Mouse (Mus musculus) neural tube, embryonic 13.5 days (tissue): ENCODE data around the gene Olfr198. TPM values are rescaled to one million over a fixed set of nuclear protein-coding genes. Genes with fewer than 3 reads are reported as not detected.
"Not testable (repeated sequence)": the region's sequence is repeated elsewhere in the genome, so short reads cannot be mapped to it uniquely, and the experiment has no call there.

Experiments
- ATAC-seq: fragments of 200-750 bp; cut with Nextera tagmentation; 2 replicates; pipeline ENCODE4 v1.8.0; 2017; ENCODE audit warnings: low read depth, mild to moderate bottlenecking, moderate TSS enrichment, moderate library complexity
- H3K27ac ChIP-seq: fragments of 300-500 bp; sonication (generic); replicated peaks from 2 replicates; pipeline ENCODE4 v1.5.1; 2015; ENCODE audit warnings: moderate library complexity, mild to moderate bottlenecking, inconsistent platforms
- H3K27me3 ChIP-seq: fragments of 300-500 bp; sonication (generic); 2 replicates; pipeline ENCODE4 v1.6.1; 2015; ENCODE audit warnings: mild to moderate bottlenecking, inconsistent platforms
- H3K36me3 ChIP-seq: fragments of 300-500 bp; sonication (generic); 2 replicates; pipeline ENCODE4 v1.6.1; 2015; ENCODE audit warnings: mild to moderate bottlenecking, inconsistent platforms
- H3K4me1 ChIP-seq: fragments of 300-500 bp; sonication (generic); replicated peaks from 2 replicates; pipeline ENCODE4 v1.6.1; 2015; ENCODE audit warnings: inconsistent platforms
- H3K4me2 ChIP-seq: fragments of 300-500 bp; sonication (generic); 2 replicates; pipeline ENCODE4 v1.6.1; 2015; ENCODE audit warnings: inconsistent platforms, mild to moderate bottlenecking, moderate library complexity
- H3K4me3 ChIP-seq: fragments of 300-500 bp; sonication (generic); 2 replicates; pipeline ENCODE4 v1.5.1; 2015; ENCODE audit warnings: mild to moderate bottlenecking, inconsistent platforms
- H3K9ac ChIP-seq: fragments of 300-500 bp; sonication (generic); 2 replicates; pipeline ENCODE4 v1.6.1; 2015; ENCODE audit warnings: moderate library complexity, mild to moderate bottlenecking, inconsistent platforms
- H3K9me3 ChIP-seq: fragments of 300-500 bp; sonication (generic); 2 replicates; pipeline ENCODE4 v1.6.1; 2016; ENCODE audit warnings: inconsistent platforms
- WGBS: fragments of 180-500 bp; shearing (Covaris S2); methylation state at CpG from one replicate; pipeline ENCODE4 v1.1.7; 2015; 5-methylcytosine and 5-hydroxymethylcytosine counted together
- polyA plus RNA-seq: library from polyadenylated mRNA; unstranded; fragments of >200 nt; fragmentation: Nextera tagmentation; extraction: Ambion mirVana; gene quantifications from 2 replicates; pipeline ENCODE4 v1.2.1, GENCODE M21; 2015

The Olfr198 gene
- polyA plus RNA-seq: not detected in 2 replicates

DNA sequence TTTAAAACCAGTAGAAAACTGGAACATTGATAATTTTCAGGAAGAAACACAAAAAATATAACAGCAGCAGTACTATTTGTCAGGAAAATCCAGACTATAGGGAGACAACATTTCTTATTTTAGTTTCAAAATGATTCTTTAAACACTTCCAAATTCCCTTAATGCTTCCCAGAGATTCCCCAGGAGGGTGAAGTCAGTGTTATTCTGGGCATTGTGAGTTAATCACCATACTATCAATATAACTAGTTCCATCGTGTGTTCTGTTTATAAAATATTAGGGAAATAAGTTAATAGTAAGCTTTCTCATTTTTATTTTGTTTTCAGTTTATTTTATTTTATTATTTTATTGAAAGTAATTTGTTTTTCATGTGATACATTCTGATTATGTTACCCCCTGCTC is at the start of gene Olfr198:
Gene Olfr198 (minus strand): TSS at position 101 of the 400 bp plus-strand sequence.
- not testable (repeated sequence) for H3K4me1 ChIP-seq, H3K4me2 ChIP-seq, H3K27me3 ChIP-seq, H3K9ac ChIP-seq, H3K27ac ChIP-seq, ATAC-seq, H3K9me3 ChIP-seq, H3K4me3 ChIP-seq, H3K36me3 ChIP-seq
- 74% methylated on average over 1 of the region's 1 CpGs for WGBS

DNA sequence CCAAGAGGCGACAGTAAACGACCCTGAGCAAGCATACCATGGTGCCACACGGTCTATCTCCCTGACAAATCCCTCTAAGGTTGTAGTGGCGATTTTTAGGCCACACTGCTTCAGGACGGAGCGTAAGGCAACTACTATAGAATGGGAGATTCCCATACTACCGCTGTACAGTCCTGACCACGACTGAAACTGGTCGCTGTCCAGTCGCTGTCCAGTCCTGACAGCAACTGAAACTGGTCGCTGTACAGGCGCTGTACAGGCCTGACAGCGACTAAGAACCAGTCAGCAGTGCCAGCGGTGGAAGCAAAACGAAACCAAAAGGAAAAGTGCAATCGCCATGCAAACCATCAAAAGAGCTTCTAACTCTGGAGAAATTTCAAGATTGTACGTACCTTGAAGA is 46.4 kb upstream of the Olfr198 start:
- no peak overlapping the region for H3K4me3 ChIP-seq

DNA sequence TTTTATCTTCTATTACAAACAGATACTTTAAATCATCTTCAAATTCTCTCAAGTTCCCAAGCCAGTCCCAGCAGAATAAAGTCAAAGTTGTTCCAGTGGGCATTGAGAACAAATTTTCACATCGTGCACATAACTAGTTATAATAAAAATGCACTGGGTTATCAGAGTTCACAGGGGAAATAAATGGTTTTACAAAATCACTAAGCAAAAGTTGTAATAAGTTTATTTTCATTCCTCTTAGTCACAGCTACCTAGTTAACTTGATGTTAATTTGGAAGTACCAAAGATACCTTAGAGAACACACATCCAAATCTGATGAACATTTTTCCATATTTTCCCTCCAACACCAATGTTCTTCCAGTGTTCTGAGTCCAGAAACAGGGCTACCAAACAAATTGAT is 16.3 kb upstream of the Olfr198 start, which contains the start of gene Olfr199:
Gene Olfr199 (minus strand): TSS at position 101 of the 400 bp plus-strand sequence.
- H3K9ac ChIP-seq, ATAC-seq, H3K4me2 ChIP-seq, H3K4me1 ChIP-seq, H3K27me3 ChIP-seq, H3K27ac ChIP-seq, H3K4me3 ChIP-seq, H3K9me3 ChIP-seq, H3K36me3 ChIP-seq: not testable (repeated sequence)
- 83% methylated on average over 1 of the region's 1 CpGs for WGBS

More for the DNA sequence above, 46.4 kb upstream of the Olfr198 start:
- no peaks in the 10 kb centered on the region for H3K27me3 ChIP-seq
- H3K27ac ChIP-seq: no peak overlapping the region
- H3K9ac ChIP-seq: no peak overlapping the region
- no peaks in the 10 kb centered on the region for H3K36me3 ChIP-seq
- no peaks in the 10 kb centered on the region for H3K4me1 ChIP-seq
- H3K9me3 ChIP-seq: no peaks in the 10 kb centered on the region
- H3K4me2 ChIP-seq: no peak overlapping the region
- no peak for ATAC-seq
- WGBS: 86% methylated on average over 17 of the region's 17 CpGs

DNA sequence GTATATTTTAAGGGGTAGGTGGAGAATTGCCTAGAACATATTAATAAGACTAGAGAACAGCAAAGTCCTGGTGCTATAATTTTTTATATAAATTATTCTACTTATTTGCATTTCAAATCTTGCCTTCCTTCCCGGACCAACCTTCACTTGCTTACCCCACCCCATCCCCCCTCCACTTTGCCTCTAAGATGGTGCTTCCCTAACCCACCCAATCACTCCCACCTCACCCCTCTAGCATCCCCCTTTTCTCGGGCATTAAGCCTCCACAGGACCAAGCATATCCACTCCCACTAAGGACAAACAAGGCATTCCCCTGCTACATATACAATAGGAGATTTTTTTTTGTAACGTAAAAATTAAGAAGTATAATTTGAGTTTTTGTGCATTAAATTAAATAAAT is 14.5 kb upstream of the Olfr198 start:
- not testable (repeated sequence) for H3K27me3 ChIP-seq, H3K4me3 ChIP-seq, H3K27ac ChIP-seq, H3K4me1 ChIP-seq, H3K36me3 ChIP-seq, H3K9ac ChIP-seq, H3K9me3 ChIP-seq, H3K4me2 ChIP-seq, ATAC-seq
- WGBS: 79% methylated on average over 3 of the region's 3 CpGs

DNA sequence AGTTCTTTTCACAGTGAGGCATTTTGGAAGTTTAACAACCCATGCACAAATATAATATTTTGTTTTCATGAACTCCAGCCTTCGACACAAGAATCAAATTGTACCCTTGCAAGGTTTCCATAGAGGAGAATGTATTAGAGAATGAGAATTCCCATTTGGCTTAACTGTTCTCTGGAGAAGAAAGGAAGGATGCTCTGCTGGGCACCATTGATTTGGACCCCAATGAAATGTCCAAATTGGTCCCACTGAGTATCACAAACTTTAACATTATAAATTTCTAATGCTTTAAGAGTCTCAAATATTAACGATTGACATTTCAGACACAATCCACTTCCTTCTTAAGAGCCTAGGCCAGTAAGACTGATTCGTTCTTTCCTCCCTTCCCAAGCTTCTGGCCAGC is 33.0 kb downstream of the Olfr198 start, which contains the start of gene Olfr196:
Gene Olfr196 (minus strand): TSS at position 101 of the 400 bp plus-strand sequence.
- no peak for ATAC-seq
- no peak within 1 kb of the TSS for H3K9ac ChIP-seq
- no peaks in the 10 kb centered on the region for H3K4me1 ChIP-seq
- no peak within 1 kb of the TSS for H3K4me2 ChIP-seq
- no peaks in the 10 kb centered on the region for H3K9me3 ChIP-seq
- no peaks in the 10 kb centered on the region for H3K27me3 ChIP-seq
- no peaks in the 10 kb centered on the region for H3K36me3 ChIP-seq
- no peak within 1 kb of the TSS for H3K27ac ChIP-seq
- WGBS: 81% methylated on average over 3 of the region's 3 CpGs
- no peak within 1 kb of the TSS for H3K4me3 ChIP-seq

DNA sequence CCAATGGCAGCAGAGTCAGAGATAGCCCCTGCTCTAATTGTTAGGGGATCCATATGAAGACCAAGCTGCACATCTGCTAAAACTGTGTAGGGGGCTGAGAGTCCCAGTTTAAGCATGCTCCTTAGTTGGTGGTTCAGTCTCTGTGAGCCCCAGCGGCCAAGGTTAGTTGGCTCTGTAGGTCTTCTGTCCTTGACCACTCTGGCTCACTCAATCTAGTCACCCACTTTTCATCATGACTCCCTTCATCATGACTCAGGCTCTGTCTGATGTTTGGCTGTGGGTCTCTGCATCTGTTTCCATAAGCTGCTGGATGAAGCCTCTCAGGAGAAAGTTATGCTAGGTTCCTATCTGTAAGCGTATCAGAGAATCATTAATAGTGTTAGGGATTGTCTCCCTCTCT is 51.3 kb downstream of the Olfr198 start:
- no peak overlapping the region for H3K4me2 ChIP-seq
- WGBS: 90% methylated on average over 2 of the region's 2 CpGs
- no peak for ATAC-seq
- no peaks in the 10 kb centered on the region for H3K4me1 ChIP-seq
- H3K9me3 ChIP-seq: no peaks in the 10 kb centered on the region
- H3K9ac ChIP-seq: no peak overlapping the region
- no peaks in the 10 kb centered on the region for H3K36me3 ChIP-seq
- no peaks in the 10 kb centered on the region for H3K27me3 ChIP-seq
- H3K4me3 ChIP-seq: no peak overlapping the region
- no peak overlapping the region for H3K27ac ChIP-seq

Other genes with a start within 250 kb of the Olfr198 start
- not detected in 2 replicates for gene Olfr183, start 208.2 kb downstream of the Olfr198 start, polyA plus RNA-seq
- gene Olfr186, start 173.2 kb downstream of the Olfr198 start, polyA plus RNA-seq: not detected in 2 replicates
- not detected in 2 replicates for gene Olfr187, start 163.8 kb downstream of the Olfr198 start, polyA plus RNA-seq
- gene Olfr190, start 125.5 kb downstream of the Olfr198 start, polyA plus RNA-seq: not detected in 2 replicates
- gene Olfr191, start 113.7 kb downstream of the Olfr198 start, polyA plus RNA-seq: not detected in 2 replicates
- not detected in 2 replicates for gene Olfr193, start 91.7 kb downstream of the Olfr198 start, polyA plus RNA-seq
- gene Olfr194, start 82.5 kb downstream of the Olfr198 start, polyA plus RNA-seq: not detected in 2 replicates
- not detected in 2 replicates for gene Olfr195, start 56.5 kb downstream of the Olfr198 start, polyA plus RNA-seq
- gene Olfr196, start 33.1 kb downstream of the Olfr198 start, polyA plus RNA-seq: not detected in 2 replicates
- not detected in 2 replicates for gene Olfr199, start 16.2 kb upstream of the Olfr198 start, polyA plus RNA-seq
- gene Olfr201, start 69.1 kb upstream of the Olfr198 start, polyA plus RNA-seq: not detected in 2 replicates
- gene Olfr202, start 83.3 kb upstream of the Olfr198 start, polyA plus RNA-seq: not detected in 2 replicates
- gene Olfr203, start 95.3 kb upstream of the Olfr198 start, polyA plus RNA-seq: not detected in 2 replicates
- not detected in 2 replicates for gene Olfr204, start 114.7 kb upstream of the Olfr198 start, polyA plus RNA-seq
- gene Olfr205, start 127.6 kb upstream of the Olfr198 start, polyA plus RNA-seq: not detected in 2 replicates
- not detected in 2 replicates for gene Olfr206, start 145.7 kb upstream of the Olfr198 start, polyA plus RNA-seq
- not detected in 2 replicates for gene Olfr209, start 160.5 kb upstream of the Olfr198 start, polyA plus RNA-seq
- gene Gabrr3, start 203.8 kb upstream of the Olfr198 start, polyA plus RNA-seq: 0.07 TPM in 1 of 2 replicates, not detected in the other